Mouse (Mus musculus) cerebellum, adult (tissue): ENCODE data around the gene Nox4.

Experiments used
- ATAC-seq: cut with Nextera tagmentation; 2 replicates; pipeline ENCODE4 v1.9.2; 2017; ENCODE audit warnings: mild to moderate bottlenecking, moderate library complexity, mixed read lengths; ENCODE audit not compliant: insufficient number of reproducible peaks, low FRiP score, low TSS enrichment

The Nox4 gene

GRCm38 (mm10) chr7:87245856-87246579 lies at the start of gene Nox4:
Nox4 (plus strand) TSS chr7:87246096.
- ATAC-seq = no peak

- ATAC-seq = no peak
Observed at GRCm38 (mm10) chr7:87204751-87205150, 41.1 kb upstream of the Nox4 start.

- ATAC-seq = no peak
Observed at GRCm38 (mm10) chr7:87221712-87222111, 24.2 kb upstream of the Nox4 start.

DNA sequence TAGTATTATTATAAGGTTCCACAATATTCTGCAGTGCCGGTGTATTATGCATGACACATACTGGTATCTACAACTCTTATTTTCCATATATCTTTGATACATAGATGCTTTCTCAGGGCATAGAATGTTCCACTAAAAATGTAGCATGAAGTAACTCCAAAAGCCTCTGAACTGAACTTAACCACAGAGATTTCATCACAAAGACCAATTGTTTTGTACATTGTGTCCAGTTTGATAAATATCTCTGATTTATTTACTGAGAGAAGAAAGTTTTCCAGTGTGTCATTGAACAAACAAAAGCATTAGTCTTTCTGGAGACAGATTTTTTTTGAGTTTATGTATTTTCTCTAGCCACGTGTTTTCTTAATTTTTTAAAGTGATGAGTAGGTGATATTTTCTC lies 23.1 kb upstream of the Nox4 start:
- no peak for ATAC-seq

- ATAC-seq = no peak
Observed at GRCm38 (mm10) chr7:87225617-87226016, 20.3 kb upstream of the Nox4 start.

DNA sequence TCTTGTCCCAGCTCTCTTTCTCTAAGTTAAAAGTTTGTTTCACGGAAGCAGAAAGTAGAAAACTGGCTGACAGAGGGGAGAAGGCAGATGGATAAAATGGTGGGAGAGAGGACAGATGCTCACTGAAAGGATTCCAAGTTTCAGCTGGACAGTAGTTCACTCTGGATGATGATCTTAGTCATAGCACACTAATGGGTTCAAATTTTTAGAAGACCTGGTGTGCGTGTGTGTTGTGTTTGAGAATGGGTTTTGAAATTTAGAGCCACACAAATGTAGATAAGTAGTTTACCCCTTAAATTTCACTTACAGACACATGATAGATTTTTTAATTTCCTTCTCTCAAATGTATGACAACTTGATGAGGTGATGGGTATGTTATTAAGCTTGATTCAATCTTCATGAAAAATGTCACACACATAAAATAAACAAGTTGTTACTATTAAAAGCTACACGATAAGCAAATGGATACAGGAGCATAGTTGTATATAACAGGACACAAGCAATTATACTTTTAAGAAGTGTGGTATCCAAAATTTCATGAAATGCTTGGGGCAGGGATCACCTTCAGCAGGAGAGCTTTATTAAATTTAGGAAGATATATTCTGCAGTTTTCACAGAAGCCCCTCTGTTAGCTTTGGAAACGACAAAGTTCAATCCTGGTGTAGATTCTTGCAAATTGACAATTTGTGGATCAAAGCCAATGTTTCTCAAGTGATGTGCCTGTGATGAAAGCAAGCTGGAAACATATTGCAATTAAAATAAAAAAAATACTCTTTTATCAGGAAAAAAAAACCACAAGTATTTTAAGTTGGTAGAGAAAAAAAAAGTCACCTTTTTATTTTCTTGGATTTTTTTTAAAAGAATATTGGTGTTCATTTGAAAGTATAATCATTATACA lies 18.6 kb upstream of the Nox4 start:
- ATAC-seq = no peak

GRCm38 (mm10) chr7:87229502-87229901 lies 16.4 kb upstream of the Nox4 start:
- no peak for ATAC-seq

- ATAC-seq = no peak
Observed at GRCm38 (mm10) chr7:87241139-87241538, 4.8 kb upstream of the Nox4 start.

- no peak for ATAC-seq
Observed at GRCm38 (mm10) chr7:87246580-87246934, 661 bp downstream of the Nox4 start.

- ATAC-seq = no peak
Observed at GRCm38 (mm10) chr7:87246940-87247339, 1.0 kb downstream of the Nox4 start.

DNA sequence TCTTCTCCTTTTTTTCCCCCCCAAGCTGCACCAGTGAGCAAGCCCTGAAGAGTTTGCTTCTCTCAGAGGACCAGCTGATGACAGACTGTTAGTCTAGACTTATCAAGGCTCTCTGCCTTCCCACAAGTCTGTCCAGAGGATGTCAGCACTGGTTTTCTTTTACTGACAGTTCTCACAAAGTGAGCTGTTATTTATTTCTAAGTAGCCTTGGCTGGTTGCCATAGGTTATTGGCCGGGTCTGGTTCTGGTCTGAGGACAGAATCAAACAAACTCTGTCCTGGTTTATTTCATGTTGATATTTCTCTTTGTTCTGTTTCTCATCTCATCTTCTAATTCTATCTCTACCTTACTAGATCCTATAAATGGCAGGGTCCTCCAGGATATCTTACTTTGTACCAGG lies 2.0 kb downstream of the Nox4 start:
- ATAC-seq = no peak

DNA sequence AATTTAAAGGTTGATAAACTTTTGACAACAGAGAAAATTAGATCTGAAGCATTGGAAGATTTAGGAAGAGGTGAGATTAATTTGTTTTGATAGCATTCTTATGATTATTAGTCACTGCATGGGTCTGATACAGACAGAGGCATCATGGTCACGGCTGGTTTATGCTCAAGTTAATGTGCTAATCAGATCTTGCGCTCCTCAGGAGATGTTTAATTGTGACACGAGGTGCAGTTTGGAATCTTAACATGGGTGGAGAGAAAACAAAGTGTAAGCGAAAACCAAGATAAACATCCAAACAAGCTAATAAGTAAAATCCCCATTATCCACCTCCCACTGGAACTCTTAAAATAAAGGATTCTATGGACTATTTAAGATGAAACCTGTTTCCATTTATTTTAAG lies 6.2 kb downstream of the Nox4 start:
- ATAC-seq = no peak

DNA sequence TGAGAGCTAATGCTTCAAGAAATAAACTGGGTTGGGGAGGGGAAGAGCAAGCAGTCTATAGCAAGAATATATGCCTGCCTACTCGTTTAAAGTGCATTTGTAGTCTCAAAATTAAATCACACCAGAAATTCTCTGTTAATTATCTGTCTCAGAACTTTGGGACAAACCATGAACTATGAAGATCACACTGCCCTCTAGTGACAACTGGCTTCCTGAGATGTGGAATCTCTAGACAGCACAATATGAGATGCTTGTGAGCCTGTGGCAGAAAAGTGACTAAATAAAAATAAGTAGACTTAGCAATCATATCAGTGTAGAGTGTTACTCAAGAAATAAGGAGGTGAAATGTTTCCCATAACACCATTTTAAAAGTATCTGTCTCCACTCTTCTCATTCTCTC lies 31.3 kb downstream of the Nox4 start:
- no peak for ATAC-seq

DNA sequence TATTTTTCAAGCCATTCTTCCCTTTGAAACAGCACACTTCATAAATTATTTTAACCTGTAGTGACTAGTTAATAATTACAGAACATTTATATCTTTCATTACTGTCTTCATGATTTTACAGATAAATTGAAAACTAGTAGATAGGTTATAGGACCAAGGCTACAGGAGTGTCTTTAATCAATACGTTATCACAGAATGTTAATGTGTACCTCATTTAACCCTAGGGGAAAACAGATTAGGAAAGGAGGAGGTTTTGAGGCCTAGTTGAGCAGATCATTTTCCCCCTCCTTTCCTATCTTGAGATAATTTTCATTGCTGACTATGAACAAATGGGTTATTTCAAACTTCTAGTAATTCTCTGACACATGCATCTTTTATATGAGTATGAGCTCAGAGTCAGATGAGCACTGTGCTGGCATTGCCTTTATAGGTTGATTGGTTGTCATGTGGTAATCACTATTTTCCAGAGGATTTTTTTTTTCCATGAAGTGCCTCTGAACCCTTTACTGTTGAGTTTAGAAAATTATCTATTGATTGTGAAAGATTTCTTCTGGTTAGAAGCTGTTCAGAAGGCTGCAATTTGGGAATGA lies 57.9 kb downstream of the Nox4 start:
- ATAC-seq = no peak

DNA sequence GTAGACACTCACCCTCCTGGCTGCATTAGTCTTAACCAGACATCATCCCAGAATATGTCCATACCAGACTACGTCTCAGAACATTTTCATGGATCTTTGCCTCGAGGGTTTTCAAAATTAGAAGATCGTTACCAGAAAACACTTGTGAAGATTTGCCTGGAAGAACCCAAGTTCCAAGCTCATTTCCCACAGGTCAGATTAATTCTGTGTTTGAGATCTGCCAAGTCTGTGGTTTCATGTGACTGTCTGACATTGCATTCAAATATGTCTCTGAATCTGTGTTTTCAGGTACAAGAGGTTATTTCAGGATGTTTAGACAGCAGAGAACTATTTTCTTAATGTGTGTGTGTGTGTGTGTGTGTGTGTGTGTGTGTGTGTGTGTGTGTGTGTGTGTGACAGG lies 75.7 kb downstream of the Nox4 start:
- no peak for ATAC-seq

GRCm38 (mm10) chr7:87322085-87322484 lies 76.2 kb downstream of the Nox4 start:
- no peak for ATAC-seq

- ATAC-seq = no peak
Observed at GRCm38 (mm10) chr7:87330782-87331558, 85.1 kb downstream of the Nox4 start.

- no peak for ATAC-seq
Observed at GRCm38 (mm10) chr7:87345598-87345997, 99.7 kb downstream of the Nox4 start.

DNA sequence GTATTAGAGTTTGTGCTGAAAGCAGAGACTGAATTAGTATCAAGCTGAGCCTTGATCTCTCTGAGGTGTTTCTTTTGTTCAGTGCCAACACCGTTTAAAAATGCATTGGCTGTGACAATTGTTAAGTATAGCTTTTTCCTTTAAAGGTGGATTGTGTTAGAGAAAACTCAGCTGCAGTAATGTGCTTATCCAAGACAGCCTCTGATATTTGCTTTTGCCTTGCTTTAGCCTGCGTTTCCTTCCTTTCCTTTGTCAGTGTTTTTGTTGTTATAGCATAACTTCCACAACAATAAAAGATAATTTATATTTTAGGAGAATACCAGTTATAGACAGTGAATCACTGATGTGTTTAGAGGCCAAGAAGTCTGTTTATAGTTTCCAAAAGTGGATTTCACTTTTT lies 106.9 kb downstream of the Nox4 start:
- ATAC-seq = no peak

DNA sequence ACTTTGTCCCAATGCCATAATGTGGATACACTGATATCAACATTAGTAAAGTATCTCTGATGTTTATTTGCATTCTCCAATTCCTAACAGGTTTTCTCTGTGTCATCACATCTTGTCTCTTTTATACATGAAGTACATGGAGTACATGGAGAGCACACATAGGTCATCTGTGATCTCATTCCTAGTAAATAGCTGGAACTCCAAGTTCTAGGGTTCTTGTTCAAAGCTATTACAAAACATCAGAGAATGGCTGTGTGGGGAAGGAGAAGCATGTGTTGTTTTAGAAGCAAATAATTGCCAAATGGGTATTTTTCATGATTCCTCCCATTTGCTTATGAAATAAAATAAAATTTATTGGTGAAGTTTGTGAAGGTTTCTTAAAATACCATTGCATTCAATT lies 121.9 kb downstream of the Nox4 start:
- ATAC-seq = no peak

DNA sequence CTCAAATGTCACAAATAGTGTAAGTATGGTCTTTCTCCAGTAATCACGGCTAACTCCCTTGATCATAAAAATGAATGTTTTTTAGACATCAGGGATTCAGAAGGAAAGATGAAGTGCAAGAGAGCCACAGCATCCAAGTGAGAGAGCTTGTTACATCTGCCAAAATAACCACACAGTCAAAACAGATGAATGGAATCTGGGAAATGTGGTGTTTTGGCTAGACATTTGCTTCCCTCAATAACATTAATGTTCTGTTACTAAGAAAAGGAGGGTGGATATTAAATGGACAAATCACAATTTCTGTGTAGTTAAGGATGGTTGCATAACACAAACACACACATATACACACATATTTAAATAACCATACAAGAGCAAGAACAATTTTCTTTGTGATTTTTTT lies 123.2 kb downstream of the Nox4 start:
- no peak for ATAC-seq
